Comparison of ENCODE assay signal across 9 mouse cellular contexts in the genomic region with DNA sequence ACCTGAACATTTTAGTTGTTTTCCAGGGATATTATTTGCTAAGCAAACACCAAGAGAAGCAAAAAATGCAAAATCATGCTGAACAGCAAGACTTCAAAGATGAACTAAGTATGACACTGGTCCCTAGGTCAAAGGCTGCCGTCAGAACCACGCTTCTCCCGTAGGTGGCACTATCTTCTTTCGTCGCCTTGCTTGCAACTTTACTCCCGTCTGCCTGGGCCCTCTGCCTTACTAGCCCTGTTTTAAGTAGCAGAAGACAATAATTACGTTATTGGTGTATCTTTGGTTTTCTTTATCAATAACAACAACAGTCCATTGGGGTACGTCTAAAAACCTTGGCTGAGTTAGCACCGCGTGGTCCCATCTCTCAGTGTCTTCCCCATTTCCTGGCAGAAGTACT. TPM values are rescaled to one million over a fixed set of nuclear protein-coding genes. Genes with fewer than 3 reads are reported as not detected.
DNase-seq lines count a peak whose midpoint lies in the region; ATAC-seq lines count a peak whose summit lies in the region.
"Had no signal": no experiment of that assay in that cellular context is flagged by ENCODE, and none has a peak within 500 bp of the region (broad histone marks: within the 10 kb centered on the region; RNA-seq: fewer than 3 reads in every experiment).

No protein-coding gene starts in this region.

- no peak overlapping the region for H3K9ac ChIP-seq in liver, embryonic 11.5 days (ENCODE audit: low read depth, low read length)
- no peak overlapping the region for H3K9ac ChIP-seq in embryonic facial prominence, embryonic 14.5 days (ENCODE audit: low read depth, low read length)
- H3K9ac ChIP-seq in midbrain, embryonic 14.5 days (replicated peaks; ENCODE audit: low read length): no peak overlapping the region
- H3K9ac ChIP-seq: neural tube, embryonic 13.5 days had no signal

- 5% methylated on average over 10 of the region's 10 CpGs for WGBS in liver, embryonic 11.5 days
- WGBS in embryonic facial prominence, embryonic 14.5 days: 7% methylated on average over 10 of the region's 10 CpGs
- 7% methylated on average over 10 of the region's 10 CpGs for WGBS in midbrain, embryonic 14.5 days

- H3K36me3 ChIP-seq in liver, embryonic 11.5 days (ENCODE audit: control insufficient read depth, insufficient read depth, low read length): no peaks in the 10 kb centered on the region
- no peaks in the 10 kb centered on the region for H3K36me3 ChIP-seq in embryonic facial prominence, embryonic 14.5 days (ENCODE audit: control insufficient read depth, insufficient read depth, low read length)
- H3K36me3 ChIP-seq in midbrain, embryonic 14.5 days (ENCODE audit: control insufficient read depth, insufficient read depth, low read length): no peaks in the 10 kb centered on the region
- H3K36me3 ChIP-seq: neural tube, embryonic 13.5 days had no signal

- H3K27ac ChIP-seq in liver, embryonic 11.5 days (ENCODE audit: low read depth, low read length): no peak overlapping the region
- H3K27ac ChIP-seq in embryonic facial prominence, embryonic 14.5 days (replicated peaks; ENCODE audit: low read depth, low read length): no peak overlapping the region
- no peak overlapping the region for H3K27ac ChIP-seq in midbrain, embryonic 14.5 days (replicated peaks; ENCODE audit: low read depth, low read length)
- H3K27ac ChIP-seq: neural tube, embryonic 13.5 days had no signal

- no peak overlapping the region for H3K4me3 ChIP-seq in liver, embryonic 11.5 days (ENCODE audit: low read depth, low read length)
- peak overlapping the region; percentile 82; the same call in 1 of the 2 replicates for H3K4me3 ChIP-seq in embryonic facial prominence, embryonic 14.5 days (ENCODE audit: low read depth, low read length)
- no peak overlapping the region for H3K4me3 ChIP-seq in midbrain, embryonic 14.5 days (replicated peaks; ENCODE audit: low read depth, low read length)

- H3K9me3 ChIP-seq in liver, embryonic 11.5 days (ENCODE audit: control insufficient read depth, low read length): no peaks in the 10 kb centered on the region
- H3K9me3 ChIP-seq in embryonic facial prominence, embryonic 14.5 days (ENCODE audit: control insufficient read depth, low read length): no peaks in the 10 kb centered on the region
- H3K9me3 ChIP-seq in midbrain, embryonic 14.5 days (ENCODE audit: control insufficient read depth, low read length): no peaks in the 10 kb centered on the region
- H3K9me3 ChIP-seq: neural tube, embryonic 13.5 days had no signal

- no peak for ATAC-seq in liver, embryonic 11.5 days (replicated peaks; ENCODE audit: low FRiP score)
- no peak for ATAC-seq in embryonic facial prominence, embryonic 14.5 days (ENCODE audit: low read depth)
- no peak for ATAC-seq in midbrain, embryonic 14.5 days (ENCODE audit: low FRiP score, low TSS enrichment)

- no peak overlapping the region for H3K4me2 ChIP-seq in liver, embryonic 11.5 days
- H3K4me2 ChIP-seq in embryonic facial prominence, embryonic 14.5 days (ENCODE audit: low read depth, low read length): peak overlapping the region; percentile 96
- peak overlapping the region; percentile 79; the same call in 1 of the 2 replicates for H3K4me2 ChIP-seq in midbrain, embryonic 14.5 days (ENCODE audit: low read length)

- H3K4me1 ChIP-seq in liver, embryonic 11.5 days (replicated peaks; ENCODE audit: control insufficient read depth, insufficient read depth, low read length): peaks cover 10% of the 10 kb centered on the region
- peaks cover 10% of the 10 kb centered on the region; the same call in 1 of the 2 replicates for H3K4me1 ChIP-seq in embryonic facial prominence, embryonic 14.5 days (ENCODE audit: control insufficient read depth, insufficient read depth, low read length)
- H3K4me1 ChIP-seq in midbrain, embryonic 14.5 days (ENCODE audit: control insufficient read depth, insufficient read depth, low read length): peaks cover 11% of the 10 kb centered on the region; the same call in 1 of the 2 replicates

- peaks cover 51% of the 10 kb centered on the region for H3K27me3 ChIP-seq in liver, embryonic 11.5 days (replicated peaks; ENCODE audit: control insufficient read depth, insufficient read depth, low read length)
- no peaks in the 10 kb centered on the region for H3K27me3 ChIP-seq in embryonic facial prominence, embryonic 14.5 days (replicated peaks; ENCODE audit: control insufficient read depth, insufficient read depth, low read length)
- peaks cover 5% of the 10 kb centered on the region; the same call in 1 of the 2 replicates for H3K27me3 ChIP-seq in midbrain, embryonic 14.5 days (ENCODE audit: control insufficient read depth, insufficient read depth, low read length)

- peak; percentile 37 for DNase-seq in liver
- no peak for DNase-seq in liver, embryonic 11.5 days (ENCODE audit: low spot score)
- peak; percentile 66 for DNase-seq in adrenal gland, postnatal 25 days
- peak; percentile 67 for DNase-seq in embryonic facial prominence, embryonic 14.5 days (ENCODE audit: low spot score)
- DNase-seq in heart, postnatal 4 days: peak; percentile 78
- DNase-seq in left cerebral cortex, adult 11 months (ENCODE audit: low spot score): peak; percentile 27
- DNase-seq in midbrain, embryonic 14.5 days: peak; percentile 82
- peak; percentile 75 for DNase-seq in testis, postnatal 10 days (ENCODE audit: low spot score)

RNA-seq across cellular contexts. Expression of a gene that starts 1.7 kb away (rescaled TPM):
- polyA plus RNA-seq in liver, embryonic 11.5 days (2014; fragmentation: Nextera tagmentation; extraction: Ambion mirVana): 0.75 and 1.1 TPM in 2 replicates
- total RNA-seq in adrenal gland, postnatal 25 days (2021): 20.4 and 31.0 TPM in 2 replicates
- polyA plus RNA-seq in embryonic facial prominence, embryonic 14.5 days (2014; fragmentation: Nextera tagmentation; extraction: Ambion mirVana): 8.2 and 9.6 TPM in 2 replicates
- total RNA-seq in heart, postnatal 4 days (2021): 10 to 100 TPM; 76.5 to 84.4 TPM
- polyA plus RNA-seq in midbrain, embryonic 14.5 days (2014; fragmentation: Nextera tagmentation; extraction: Ambion mirVana): 2.8 and 3.1 TPM in 2 replicates

RNA-seq across cellular contexts. Expression of a gene that starts 49.0 kb away (rescaled TPM):
- 23.1 and 24.4 TPM in 2 replicates for polyA plus RNA-seq in liver, embryonic 11.5 days (2014; fragmentation: Nextera tagmentation; extraction: Ambion mirVana)
- total RNA-seq in adrenal gland, postnatal 25 days (2021): 44.9 and 47.9 TPM in 2 replicates
- 27.9 and 28.7 TPM in 2 replicates for polyA plus RNA-seq in embryonic facial prominence, embryonic 14.5 days (2014; fragmentation: Nextera tagmentation; extraction: Ambion mirVana)
- total RNA-seq in heart, postnatal 4 days (2021): 10 to 100 TPM; 26.4 to 26.8 TPM
- 23.7 and 24.0 TPM in 2 replicates for polyA plus RNA-seq in midbrain, embryonic 14.5 days (2014; fragmentation: Nextera tagmentation; extraction: Ambion mirVana)

RNA-seq across cellular contexts. Expression of a gene that starts 58.9 kb away (rescaled TPM):
- polyA plus RNA-seq in liver, embryonic 11.5 days (2014; fragmentation: Nextera tagmentation; extraction: Ambion mirVana): 71.2 and 78.2 TPM in 2 replicates
- 99.8 and 120 TPM in 2 replicates for total RNA-seq in adrenal gland, postnatal 25 days (2021)
- 85.7 and 90.0 TPM in 2 replicates for polyA plus RNA-seq in embryonic facial prominence, embryonic 14.5 days (2014; fragmentation: Nextera tagmentation; extraction: Ambion mirVana)
- total RNA-seq in heart, postnatal 4 days (2021): 10 to 100 TPM; 53.6 to 54.1 TPM
- polyA plus RNA-seq in midbrain, embryonic 14.5 days (2014; fragmentation: Nextera tagmentation; extraction: Ambion mirVana): 118 and 155 TPM in 2 replicates
